ENCODE assay signal across 8 mouse cellular contexts in the genomic region with DNA sequence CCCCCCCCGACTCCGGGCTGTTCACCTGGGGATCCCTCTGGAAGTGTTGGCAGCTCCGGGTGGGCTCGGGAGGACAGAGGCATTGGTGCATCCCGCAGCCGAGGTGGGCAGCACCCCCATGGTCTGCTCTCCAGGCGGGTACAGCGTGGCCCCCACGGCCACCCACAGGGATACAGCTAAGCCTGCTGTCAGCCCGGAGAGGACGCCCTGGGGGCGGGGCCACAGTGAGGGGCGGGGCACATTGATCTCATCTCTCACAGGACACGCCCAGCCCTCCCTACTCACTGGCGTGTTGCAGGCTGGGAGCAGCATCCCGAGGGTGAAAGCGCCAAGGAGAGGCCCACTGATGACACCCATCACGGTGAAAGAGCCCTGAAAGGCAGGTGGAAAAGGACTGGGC. TPM values are rescaled to one million over a fixed set of nuclear protein-coding genes. Genes with fewer than 3 reads are reported as not detected.
A peak's percentile ranks its signal among the peaks of the same experiment; 100 is the strongest.
DNase-seq lines count a peak whose midpoint lies in the region; ATAC-seq lines count a peak whose summit lies in the region.
"Had no signal": no experiment of that assay in that cellular context is flagged by ENCODE, and none has a peak within 500 bp of the region (broad histone marks: within the 10 kb centered on the region; RNA-seq: fewer than 3 reads in every experiment).

No protein-coding gene starts in this region.

- WGBS in limb, embryonic 11.5 days = 3% methylated on average over 14 of the region's 18 CpGs

- H3K9ac ChIP-seq in limb, embryonic 11.5 days (ENCODE audit: low read length) = no peak overlapping the region

- H3K4me1 ChIP-seq in limb, embryonic 11.5 days (ENCODE audit: control insufficient read depth, insufficient read depth, low read length) = peaks cover 10% of the 10 kb centered on the region

- no peaks in the 10 kb centered on the region for H3K36me3 ChIP-seq in limb, embryonic 11.5 days (ENCODE audit: control insufficient read depth, insufficient read depth, low read length)

- intact Hi-C loops in heart, postnatal 14 days (cut with DNase I) = no loop called here

- H3K4me2 ChIP-seq in limb, embryonic 11.5 days (ENCODE audit: low read depth, severe bottlenecking) = no peak overlapping the region

- H3K9me3 ChIP-seq in limb, embryonic 11.5 days (ENCODE audit: control insufficient read depth, low read length) = no peaks in the 10 kb centered on the region

- H3K27me3 ChIP-seq in limb, embryonic 11.5 days (ENCODE audit: control insufficient read depth, insufficient read depth, low read length) = peaks cover 26% of the 10 kb centered on the region

- no peak overlapping the region for H3K27ac ChIP-seq in limb, embryonic 11.5 days (replicated peaks; ENCODE audit: low read depth, low read length)

- 0 out of 2 replicates have a peak, but pooled peaks have one; percentile 43 for ATAC-seq in erythroblast, adult 5-6 weeks (replicated peaks; ENCODE audit: low FRiP score, poor library complexity, severe bottlenecking)
- ATAC-seq in limb, embryonic 11.5 days (ENCODE audit: insufficient number of reproducible peaks, low FRiP score, low TSS enrichment, low read depth) = no peak

- no peak overlapping the region for H3K4me3 ChIP-seq in limb, embryonic 11.5 days (ENCODE audit: low read depth, low read length)

- peak; percentile 75 for DNase-seq in lung, postnatal 10 days
- DNase-seq in lung, postnatal 14 days = no peak
- DNase-seq in limb, embryonic 11.5 days (ENCODE audit: low spot score) = peak; percentile 38
- peak; percentile 84 for DNase-seq in retina, postnatal 1 day
- no peak for DNase-seq in MN1 (ENCODE audit: low spot score)
- no peak for DNase-seq in heart, postnatal 14 days

RNA-seq across cellular contexts. Expression of a gene that starts 4.9 kb away (rescaled TPM):
- not detected in 2 replicates for total RNA-seq in erythroblast, adult 5-6 weeks (2015; ENCODE audit: low replicate concordance)
- total RNA-seq in erythroblast, adult 5-6 weeks (2017; ENCODE audit: low replicate concordance) = 0.17 TPM in 1 of 2 replicates, not detected in the other
- 0.09 and 0.34 TPM in 2 replicates for polyA plus RNA-seq in limb, embryonic 11.5 days (2014; fragmentation: Nextera tagmentation; extraction: Ambion mirVana)
- total RNA-seq in heart, postnatal 14 days (2021) = under 1 TPM in 1 of 2 experiments, not detected in 1; 0.07 TPM
- total RNA-seq: hematopoietic stem cell, adult 5-6 weeks had no signal

RNA-seq across cellular contexts. Expression of a gene that starts 9.5 kb away (rescaled TPM):
- total RNA-seq in erythroblast, adult 5-6 weeks (2015; ENCODE audit: low replicate concordance) = 1,597 and 1,896 TPM in 2 replicates
- total RNA-seq in erythroblast, adult 5-6 weeks (2017; ENCODE audit: low replicate concordance) = 369 and 492 TPM in 2 replicates
- polyA plus RNA-seq in limb, embryonic 11.5 days (2014; fragmentation: Nextera tagmentation; extraction: Ambion mirVana) = 3,769 and 3,846 TPM in 2 replicates
- total RNA-seq in heart, postnatal 14 days (2021) = 100 to 1,000 TPM; 901 to 988 TPM

RNA-seq across cellular contexts. Expression of a gene that starts 13.9 kb away (rescaled TPM):
- total RNA-seq in erythroblast, adult 5-6 weeks (2015; ENCODE audit: low replicate concordance) = 12.3 and 14.2 TPM in 2 replicates
- 11.7 and 13.4 TPM in 2 replicates for total RNA-seq in erythroblast, adult 5-6 weeks (2017; ENCODE audit: low replicate concordance)
- polyA plus RNA-seq in limb, embryonic 11.5 days (2014; fragmentation: Nextera tagmentation; extraction: Ambion mirVana) = 154 and 161 TPM in 2 replicates
- total RNA-seq in heart, postnatal 14 days (2021) = 10 to 100 TPM; 38.8 to 40.1 TPM

RNA-seq across cellular contexts. Expression of a gene that starts 18.1 kb away (rescaled TPM):
- total RNA-seq in erythroblast, adult 5-6 weeks (2015; ENCODE audit: low replicate concordance) = 2.3 and 4.0 TPM in 2 replicates
- 2.2 and 3.1 TPM in 2 replicates for total RNA-seq in erythroblast, adult 5-6 weeks (2017; ENCODE audit: low replicate concordance)
- 42.3 and 44.8 TPM in 2 replicates for polyA plus RNA-seq in limb, embryonic 11.5 days (2014; fragmentation: Nextera tagmentation; extraction: Ambion mirVana)
- total RNA-seq in heart, postnatal 14 days (2021) = 10 to 100 TPM; 20.5 to 24.8 TPM

RNA-seq across cellular contexts. Expression of a gene that starts 24.6 kb away (rescaled TPM):
- total RNA-seq in erythroblast, adult 5-6 weeks (2015; ENCODE audit: low replicate concordance) = not detected in 2 replicates
- not detected in 2 replicates for total RNA-seq in erythroblast, adult 5-6 weeks (2017; ENCODE audit: low replicate concordance)
- 3.8 and 3.9 TPM in 2 replicates for polyA plus RNA-seq in limb, embryonic 11.5 days (2014; fragmentation: Nextera tagmentation; extraction: Ambion mirVana)
- total RNA-seq in heart, postnatal 14 days (2021) = 1 to 10 TPM; 3.8 to 4.0 TPM

Comparison
In these comparisons a context has a peak if more than half of its experiments do, and no peak if none do; other contexts are left out.
1. DNase-seq: peak in lung, postnatal 10 days (single experiment), limb, embryonic 11.5 days (single experiment) and retina, postnatal 1 day (single experiment); none in lung, postnatal 14 days (single experiment), MN1 (single experiment) and heart, postnatal 14 days (0 of 2).